Mouse (Mus musculus) C2C12 (cell line): ENCODE measurements around the gene Cand1. TPM values are rescaled to one million over a fixed set of nuclear protein-coding genes. Genes with fewer than 3 reads are reported as not detected.

Experiments
- H3K27me3 ChIP-seq: one replicate; pipeline ENCODE4 v1.6.1; 2011; ENCODE audit not compliant: control insufficient read depth, insufficient read depth, insufficient read length
- H3K36me3 ChIP-seq: one replicate; pipeline ENCODE4 v1.6.1; 2011; ENCODE audit not compliant: control insufficient read depth, insufficient read depth
- H3K4me3 ChIP-seq: one replicate; pipeline ENCODE4 v1.5.1; 2011; ENCODE audit warnings: mild to moderate bottlenecking, control low read depth; ENCODE audit not compliant: poor library complexity, insufficient read depth, severe bottlenecking
- H3K79me2 ChIP-seq: one replicate; pipeline ENCODE4 v1.6.1; 2011; ENCODE audit not compliant: control insufficient read depth, insufficient read depth
- H3K79me3 ChIP-seq: one replicate; pipeline ENCODE4 v1.6.1; 2011; ENCODE audit warnings: low read depth, control low read depth
- H3ac ChIP-seq: one replicate; pipeline ENCODE3; 2011; ENCODE audit warnings: low read depth; ENCODE audit not compliant: control insufficient read depth, insufficient read length
- CEBPB ChIP-seq: IDR thresholded peaks from one replicate; pipeline ENCODE4 v1.6.1; 2011; ENCODE audit warnings: low read depth, mild to moderate bottlenecking, control low read depth, moderate library complexity
- CTCF ChIP-seq: IDR thresholded peaks from one replicate; pipeline ENCODE4 v1.5.1; 2011; ENCODE audit not compliant: control insufficient read depth, insufficient read depth, insufficient read length
- FOSL1 ChIP-seq: IDR thresholded peaks from one replicate; pipeline ENCODE4 v1.8.0; 2011; ENCODE audit warnings: mild to moderate bottlenecking, low read length; ENCODE audit not compliant: poor library complexity, insufficient read depth, severe bottlenecking
- MAX ChIP-seq: IDR thresholded peaks from one replicate; pipeline ENCODE4 v1.6.1; 2011; ENCODE audit warnings: mild to moderate bottlenecking, control low read depth
- MYOD1 ChIP-seq: IDR thresholded peaks from one replicate; pipeline ENCODE4 v1.6.1; 2011; ENCODE audit warnings: low read depth; ENCODE audit not compliant: control insufficient read depth, insufficient read length
- MYOG ChIP-seq: IDR thresholded peaks from one replicate; pipeline ENCODE4 v1.6.1; 2011; ENCODE audit not compliant: control insufficient read depth, insufficient read length; ENCODE audit errors: extremely low read depth
- USF1 ChIP-seq: IDR thresholded peaks from one replicate; pipeline ENCODE4 v1.6.1; 2011; ENCODE audit warnings: low read depth, mild to moderate bottlenecking, control low read depth, moderate library complexity
- long read RNA-seq, 2 experiments: library from polyadenylated mRNA; unstranded; transcript quantifications; one replicate each; pipeline ENCODE4 v2.0.0; 2019 to 2020
- polyA plus RNA-seq: library from polyadenylated mRNA; unstranded; fragments of >200 nt; fragmentation: generic; extraction: Trizol; gene quantifications from one replicate; pipeline ENCODE4 v1.2.1, GENCODE M21; 2012; ENCODE audit warnings: missing spikeins

Gene Cand1
- polyA plus RNA-seq, result 55.5 TPM
- long read RNA-seq, experiment 1, full-length matches to known transcripts, result 8 of 16 reads
- long read RNA-seq, experiment 1, partial matches to known transcripts, result 6 of 16 reads
- long read RNA-seq, experiment 1, other reads (novel, unspliced or antisense), result 2 of 16 reads
- long read RNA-seq, experiment 2, full-length matches to known transcripts, result 983 of 1,102 reads
- long read RNA-seq, experiment 2, partial matches to known transcripts, result 41 of 1,102 reads
- long read RNA-seq, experiment 2, other reads (novel, unspliced or antisense), result 78 of 1,102 reads

DNA sequence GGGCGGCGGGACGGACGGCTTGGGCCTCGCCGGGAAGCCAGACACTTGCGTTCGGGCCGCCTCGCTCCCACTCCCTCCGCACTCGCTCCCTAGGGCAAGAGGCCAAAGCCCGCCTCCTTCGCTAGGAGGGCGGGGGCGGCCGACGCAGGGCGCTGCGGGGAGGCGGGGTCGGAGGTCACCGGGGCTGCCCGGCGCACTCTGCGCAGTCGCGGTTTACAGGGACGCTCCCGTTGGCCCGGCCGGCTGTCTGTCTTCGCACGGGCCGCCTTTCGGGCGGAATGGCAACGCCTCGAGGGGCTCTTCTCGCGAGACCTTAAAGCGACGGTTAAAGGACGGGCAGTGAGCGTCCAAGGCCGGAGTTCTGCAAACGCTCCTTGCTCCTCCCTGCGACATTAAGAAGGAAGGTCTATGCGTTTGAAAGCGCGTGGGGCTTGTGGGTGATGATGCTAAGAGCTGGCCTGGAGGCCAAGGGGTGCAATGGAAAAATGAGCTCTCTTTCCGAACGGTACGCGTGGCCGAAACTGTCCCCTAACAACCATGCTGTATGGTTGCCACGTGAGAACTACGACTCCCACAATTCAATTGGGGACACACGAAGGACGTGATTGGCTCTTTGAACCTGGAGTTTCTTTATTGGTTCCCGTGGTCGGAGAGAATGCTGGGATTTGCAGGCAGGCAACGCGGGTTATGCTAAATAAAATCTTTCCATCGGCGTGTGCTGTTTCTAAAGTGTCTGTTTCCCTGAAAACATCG, at the start of gene Cand1:
Gene Cand1 (minus strand): TSS at position 87 of the 753 bp plus-strand sequence.
- peaks cover 47% of the 10 kb centered on the region for H3K79me2 ChIP-seq
- no peaks in the 10 kb centered on the region for H3K27me3 ChIP-seq
- peaks cover 41% of the 10 kb centered on the region for H3K79me3 ChIP-seq
- peak within 1 kb of the TSS; percentile 99 for H3ac ChIP-seq
- TF ChIP-seq MYOG, result no peak
- TF ChIP-seq USF1, result peak; percentile 62
- no peak for TF ChIP-seq FOSL1
- peak; percentile 95 for TF ChIP-seq MAX
- no peak for TF ChIP-seq CEBPB
- no peak for TF ChIP-seq MYOD1
- no peak for TF ChIP-seq CTCF
- H3K36me3 ChIP-seq, result peaks cover 29% of the 10 kb centered on the region
- peak within 1 kb of the TSS; percentile 83 for H3K4me3 ChIP-seq

- no peaks in the 10 kb centered on the region for H3K79me3 ChIP-seq
- no peak for TF ChIP-seq MYOG
- no peak for TF ChIP-seq CTCF
- TF ChIP-seq FOSL1, result no peak
- no peak for TF ChIP-seq CEBPB
- no peak for TF ChIP-seq MAX
- no peak for TF ChIP-seq USF1
- TF ChIP-seq MYOD1, result no peak
- H3K4me3 ChIP-seq, result no peak overlapping the region
- H3ac ChIP-seq, result no peak overlapping the region
- no peaks in the 10 kb centered on the region for H3K36me3 ChIP-seq
- peaks cover 10% of the 10 kb centered on the region for H3K27me3 ChIP-seq
- H3K79me2 ChIP-seq, result no peaks in the 10 kb centered on the region
Measured at GRCm38 (mm10) chr10:119278871-119279270, 39.0 kb upstream of the Cand1 start.

DNA sequence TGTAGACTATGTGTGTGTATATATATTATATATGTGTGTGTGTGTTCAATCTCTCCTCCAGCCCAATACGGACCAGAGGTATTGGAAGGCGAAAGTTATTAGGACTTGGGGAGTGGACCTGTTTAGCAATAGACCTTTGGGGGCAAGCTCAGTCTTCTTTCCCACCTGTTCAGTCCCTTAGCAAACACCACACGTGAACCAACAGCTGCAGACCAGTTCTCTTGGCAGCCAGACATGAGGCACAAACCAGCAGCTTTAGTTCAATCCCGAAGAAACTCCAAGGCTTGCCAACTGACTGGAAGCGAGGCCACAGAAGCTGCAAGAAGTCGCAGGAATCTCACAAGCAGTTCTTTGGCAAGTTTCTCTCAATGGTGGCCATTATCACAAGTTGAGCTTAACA, 34.5 kb upstream of the Cand1 start:
- H3K4me3 ChIP-seq, result no peak overlapping the region
- TF ChIP-seq USF1 (no peak), FOSL1 (no peak), CEBPB (no peak), MYOG (no peak), CTCF (no peak), MYOD1 (no peak), MAX (no peak)
- H3K79me2 ChIP-seq, result no peaks in the 10 kb centered on the region
- peaks cover 6% of the 10 kb centered on the region for H3K27me3 ChIP-seq
- H3K79me3 ChIP-seq, result no peaks in the 10 kb centered on the region
- no peaks in the 10 kb centered on the region for H3K36me3 ChIP-seq
- no peak overlapping the region for H3ac ChIP-seq

- Histone ChIP-seq H3K79me3 (no peaks in the 10 kb centered on the region), H3K27me3 (no peaks in the 10 kb centered on the region), H3ac (no peak overlapping the region), H3K4me3 (no peak overlapping the region), H3K36me3 (no peaks in the 10 kb centered on the region), H3K79me2 (no peaks in the 10 kb centered on the region)
- TF ChIP-seq CTCF (no peak), MYOD1 (no peak), MYOG (no peak), MAX (no peak), USF1 (no peak), CEBPB (no peak), FOSL1 (no peak)
Measured at GRCm38 (mm10) chr10:119272536-119272935, 32.7 kb upstream of the Cand1 start.

DNA sequence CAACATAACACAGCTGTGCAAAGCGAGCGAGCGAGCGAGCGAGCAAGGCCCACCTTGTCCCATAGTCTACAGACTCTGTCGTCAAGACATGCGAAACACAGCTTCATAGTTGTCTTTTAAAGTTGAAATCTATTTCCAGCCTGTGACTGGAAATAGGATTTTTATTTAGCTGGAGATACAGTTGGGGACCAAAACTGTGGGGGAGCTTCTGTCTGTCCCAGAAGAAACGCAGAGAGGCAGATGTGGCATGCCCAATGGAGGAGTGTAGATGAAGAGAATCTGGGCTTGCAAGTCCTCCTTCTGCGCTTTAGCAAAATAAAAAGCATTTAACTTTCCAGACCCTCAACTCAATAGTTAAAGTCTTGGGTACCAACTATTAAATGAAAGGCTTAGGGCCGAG, 32.1 kb upstream of the Cand1 start:
- no peaks in the 10 kb centered on the region for H3K79me3 ChIP-seq
- no peak overlapping the region for H3ac ChIP-seq
- H3K79me2 ChIP-seq, result no peaks in the 10 kb centered on the region
- no peaks in the 10 kb centered on the region for H3K36me3 ChIP-seq
- no peak overlapping the region for H3K4me3 ChIP-seq
- TF ChIP-seq FOSL1, result no peak
- no peak for TF ChIP-seq USF1
- TF ChIP-seq MYOD1, result no peak
- TF ChIP-seq CEBPB, result no peak
- TF ChIP-seq MAX, result no peak
- no peak for TF ChIP-seq MYOG
- TF ChIP-seq CTCF, result no peak
- H3K27me3 ChIP-seq, result no peaks in the 10 kb centered on the region
